ENCODE assay signal across 16 mouse cellular contexts in genomic region chr8:98372711-98373420, GRCm38 (mm10).
A peak's percentile ranks its signal among the peaks of the same experiment; 100 is the strongest.
DNase-seq lines count a peak whose midpoint lies in the region; ATAC-seq lines count a peak whose summit lies in the region.
"Had no signal": no experiment of that assay in that cellular context is flagged by ENCODE, and none has a peak within 500 bp of the region (broad histone marks: within the 10 kb centered on the region; RNA-seq: fewer than 3 reads in every experiment).

No protein-coding gene starts in this region.

- WGBS in kidney, embryonic 16.5 days, result 67% methylated on average over 3 of the region's 4 CpGs
- WGBS in neural tube, embryonic 11.5 days, result 54% methylated on average over 3 of the region's 4 CpGs
- WGBS in neural tube, embryonic 15.5 days, result 49% methylated on average over 3 of the region's 4 CpGs

- no peak overlapping the region for H3K4me2 ChIP-seq in kidney, embryonic 16.5 days (replicated peaks; ENCODE audit: low read depth, low read length)
- no peak overlapping the region for H3K4me2 ChIP-seq in neural tube, embryonic 11.5 days (ENCODE audit: low read depth)
- no peak overlapping the region for H3K4me2 ChIP-seq in neural tube, embryonic 15.5 days

- H3K27me3 ChIP-seq in kidney, embryonic 16.5 days (ENCODE audit: insufficient read depth, low read length), result no peaks in the 10 kb centered on the region
- H3K27me3 ChIP-seq in neural tube, embryonic 11.5 days (ENCODE audit: control insufficient read depth, insufficient read depth, low read length), result no peaks in the 10 kb centered on the region
- no peaks in the 10 kb centered on the region for H3K27me3 ChIP-seq in neural tube, embryonic 15.5 days (replicated peaks)

- DNase-seq in kidney, adult 8-10 months, result no peak
- peak; percentile 9 for DNase-seq in neural tube, embryonic 11.5 days (ENCODE audit: low spot score)
- peak; percentile 26 for DNase-seq in embryo, embryonic 10.5 days (ENCODE audit: low spot score)
- DNase-seq in urinary bladder, postnatal 36 days (ENCODE audit: low spot score in 2 of 2), result no peak
- DNase-seq in layer of hippocampus, adult 9-10 months (ENCODE audit: low spot score), result no peak
- DNase-seq: adrenal gland, postnatal 25 days; cerebellum, postnatal 25 days; heart, adult 2 months; layer of hippocampus, postnatal 36 days; right cerebral cortex, postnatal 14 days; thymus, postnatal 14 days had no signal

- H3K4me1 ChIP-seq in kidney, embryonic 16.5 days (ENCODE audit: insufficient read depth, low read length), result no peaks in the 10 kb centered on the region
- no peaks in the 10 kb centered on the region for H3K4me1 ChIP-seq in neural tube, embryonic 11.5 days (ENCODE audit: control insufficient read depth, insufficient read depth, low read length)
- no peaks in the 10 kb centered on the region for H3K4me1 ChIP-seq in neural tube, embryonic 15.5 days

- no peaks in the 10 kb centered on the region for H3K36me3 ChIP-seq in kidney, embryonic 16.5 days (ENCODE audit: insufficient read depth, low read length)
- no peaks in the 10 kb centered on the region for H3K36me3 ChIP-seq in neural tube, embryonic 11.5 days (ENCODE audit: control insufficient read depth, insufficient read depth, low read length)
- H3K36me3 ChIP-seq in neural tube, embryonic 15.5 days, result no peaks in the 10 kb centered on the region

- H3K4me3 ChIP-seq in kidney, embryonic 16.5 days (ENCODE audit: low read length), result no peak overlapping the region
- H3K4me3 ChIP-seq in neural tube, embryonic 11.5 days (ENCODE audit: low read depth, low read length), result no peak overlapping the region
- no peak overlapping the region for H3K4me3 ChIP-seq in neural tube, embryonic 15.5 days (replicated peaks)
- H3K4me3 ChIP-seq: erythroblast, embryonic 14.5 days; heart, adult 2 months had no signal

- H3K27ac ChIP-seq in kidney, embryonic 16.5 days (ENCODE audit: low read length), result no peak overlapping the region
- H3K27ac ChIP-seq in neural tube, embryonic 11.5 days (ENCODE audit: low read depth, low read length), result no peak overlapping the region
- H3K27ac ChIP-seq in neural tube, embryonic 15.5 days (replicated peaks), result no peak overlapping the region
- H3K27ac ChIP-seq: heart, adult 2 months had no signal

- peak; percentile 42; the same call in 1 of the 2 replicates for ATAC-seq in kidney, embryonic 16.5 days (ENCODE audit: low FRiP score, low TSS enrichment)
- peak; percentile 38; the same call in 1 of the 2 replicates for ATAC-seq in neural tube, embryonic 11.5 days (ENCODE audit: insufficient read depth, low FRiP score, low TSS enrichment)
- ATAC-seq in neural tube, embryonic 15.5 days (ENCODE audit: low FRiP score), result no peak
- ATAC-seq: CD4-positive, CD25-positive, alpha-beta regulatory T cell, adult 4 months; midbrain, embryonic 16.5 days had no signal

- no peaks in the 10 kb centered on the region for H3K9me3 ChIP-seq in kidney, embryonic 16.5 days (ENCODE audit: low read length)
- H3K9me3 ChIP-seq in neural tube, embryonic 11.5 days (ENCODE audit: control insufficient read depth, low read length), result no peaks in the 10 kb centered on the region
- H3K9me3 ChIP-seq in neural tube, embryonic 15.5 days (replicated peaks), result no peaks in the 10 kb centered on the region

- H3K9ac ChIP-seq in kidney, embryonic 16.5 days (replicated peaks; ENCODE audit: low read length), result no peak overlapping the region
- H3K9ac ChIP-seq in neural tube, embryonic 11.5 days (ENCODE audit: low read length), result no peak overlapping the region
- H3K9ac ChIP-seq in neural tube, embryonic 15.5 days (replicated peaks), result no peak overlapping the region

Comparison
In these comparisons a context has a peak if more than half of its experiments do, and no peak if none do; other contexts are left out.
1. DNase-seq: peak in neural tube, embryonic 11.5 days (single experiment) and embryo, embryonic 10.5 days (single experiment); none in kidney, adult 8-10 months (0 of 2), urinary bladder, postnatal 36 days (0 of 2) and layer of hippocampus, adult 9-10 months (single experiment).